Mouse (Mus musculus) kidney, adult 18-20 months (tissue): ENCODE data around the gene Acy3.
A peak's percentile ranks its signal among the peaks of the same experiment; 100 is the strongest.

Experiments
- DNase-seq: peaks from one replicate; pipeline ENCODE4 v3.0.0; 2021

Acy3 gene

GRCm38 (mm10) chr19:3975866-3976265, 10.5 kb upstream of the Acy3 start:
- no peak for DNase-seq

- DNase-seq = peak; percentile 81
These were observed 6.1 kb upstream of the Acy3 start for GRCm38 (mm10) chr19:3980309-3980708.

DNA sequence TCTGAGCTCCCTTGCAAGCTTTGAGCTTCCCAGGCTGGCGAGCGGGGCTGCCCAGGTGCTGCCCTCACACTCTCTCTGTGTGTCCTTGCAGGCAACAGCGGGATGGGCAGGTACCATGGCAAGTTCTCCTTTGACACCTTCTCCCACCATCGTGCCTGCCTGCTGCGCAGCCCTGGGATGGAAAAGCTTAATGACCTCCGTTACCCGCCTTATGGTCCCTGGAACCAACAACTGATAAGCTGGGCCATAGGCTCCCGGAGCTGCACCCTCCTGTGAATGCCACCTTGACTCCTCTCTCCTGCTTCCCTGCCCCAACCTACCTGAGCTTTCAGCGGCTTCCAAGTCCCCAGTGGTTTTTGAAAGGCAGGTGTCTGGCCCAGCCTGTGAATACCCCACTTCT, 5.5 kb upstream of the Acy3 start:
- no peak for DNase-seq

DNA sequence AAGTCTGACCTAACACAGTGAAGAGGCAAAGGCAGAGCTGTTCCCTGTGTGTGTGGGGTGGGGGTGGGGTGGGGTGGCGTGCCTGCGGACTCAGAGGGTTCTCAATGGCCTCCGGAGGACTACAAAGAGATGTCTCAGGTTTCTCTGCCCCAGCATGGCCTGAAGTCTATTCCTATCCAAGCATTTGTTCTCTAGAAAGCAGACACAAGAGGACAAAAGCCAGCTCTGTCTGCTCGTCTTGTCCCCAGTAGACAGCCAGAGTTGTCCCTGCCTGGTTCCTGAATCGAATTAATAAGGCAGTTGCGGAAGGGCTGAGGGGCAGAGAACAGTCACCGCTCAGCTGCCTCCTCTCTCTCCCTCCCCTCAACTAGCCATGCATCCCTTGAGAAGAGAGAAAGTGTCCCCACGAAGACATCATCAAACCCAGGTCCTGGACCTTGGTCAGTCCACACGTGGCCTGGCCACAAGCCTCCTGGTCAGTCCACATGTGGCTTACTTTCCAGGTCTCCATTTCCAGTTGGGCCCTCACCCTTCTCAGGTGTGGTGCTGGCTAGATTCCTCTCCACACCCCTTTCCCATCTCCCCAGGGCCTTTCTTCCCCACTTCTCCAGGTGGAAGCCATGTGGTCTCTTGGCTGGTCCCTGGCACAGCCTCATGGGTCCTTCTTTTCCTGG, 2.7 kb upstream of the Acy3 start:
- peak; percentile 39 for DNase-seq

GRCm38 (mm10) chr19:3985261-3985681, 1.1 kb upstream of the Acy3 start:
- DNase-seq = peak; percentile 84

GRCm38 (mm10) chr19:3988066-3988465, 1.7 kb downstream of the Acy3 start:
- peak; percentile 18 for DNase-seq

DNA sequence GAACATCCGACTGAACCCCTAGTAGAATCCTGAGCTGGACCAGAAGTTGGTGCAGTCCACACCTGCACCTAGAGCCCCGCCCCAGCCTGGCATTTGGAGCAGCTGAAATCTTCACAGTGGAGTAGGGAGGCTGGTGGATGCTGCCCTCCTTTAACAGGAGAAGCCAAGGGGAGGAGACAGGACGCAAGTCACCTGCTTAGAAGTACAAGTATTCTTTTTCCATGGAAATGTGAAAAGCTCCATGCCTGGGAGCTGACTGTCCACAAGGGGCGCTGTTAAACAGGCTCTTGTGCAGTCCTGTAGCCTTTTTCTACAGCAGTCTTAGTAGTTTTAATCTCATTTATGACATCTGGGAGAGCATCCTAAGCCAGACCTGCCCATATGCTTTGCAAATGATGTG, 2.4 kb downstream of the Acy3 start:
- DNase-seq = peak; percentile 14

- peak; percentile 16 for DNase-seq
These were observed 4.4 kb downstream of the Acy3 start for GRCm38 (mm10) chr19:3990804-3991203.

DNA sequence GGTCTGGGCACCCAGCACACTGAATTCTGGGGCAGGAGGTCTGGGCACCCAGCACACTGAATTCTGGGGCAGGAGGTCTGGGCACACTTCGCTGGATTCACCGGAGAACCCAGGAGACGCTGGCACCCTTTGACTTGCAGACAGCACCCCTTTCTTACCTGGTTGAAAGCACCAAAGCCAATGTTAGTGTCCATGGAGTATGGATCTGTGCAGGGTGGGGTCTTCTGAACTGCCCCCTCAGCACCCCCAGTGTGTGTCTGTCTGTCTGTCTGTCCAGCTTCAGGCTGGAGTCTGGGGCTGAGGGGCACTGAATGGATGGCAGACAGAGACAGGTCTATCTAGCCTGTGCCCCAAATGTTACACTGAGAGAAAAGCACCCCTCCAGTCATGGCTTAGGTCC, 5.2 kb downstream of the Acy3 start:
- DNase-seq = peak; percentile 29

DNA sequence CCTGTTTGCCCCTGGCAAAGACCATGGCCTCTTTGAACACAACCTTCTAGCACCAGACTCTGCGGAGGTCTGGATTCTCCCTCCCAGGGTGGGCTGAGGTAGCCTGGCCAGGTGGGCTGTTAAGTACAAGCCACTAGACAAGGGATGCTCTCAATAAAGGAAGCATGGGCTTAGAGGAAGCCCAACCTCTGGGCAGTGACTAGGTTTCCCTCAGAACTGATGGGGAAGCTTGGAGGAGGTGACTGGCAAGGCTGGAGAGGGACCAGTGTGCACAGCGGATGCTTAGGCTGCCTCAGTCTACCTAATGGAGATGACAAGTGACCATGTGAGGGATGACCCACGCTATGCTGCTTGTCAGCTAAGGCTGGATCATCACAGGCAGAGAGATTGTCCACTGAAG, 5.6 kb downstream of the Acy3 start:
- peak; percentile 17 for DNase-seq

DNA sequence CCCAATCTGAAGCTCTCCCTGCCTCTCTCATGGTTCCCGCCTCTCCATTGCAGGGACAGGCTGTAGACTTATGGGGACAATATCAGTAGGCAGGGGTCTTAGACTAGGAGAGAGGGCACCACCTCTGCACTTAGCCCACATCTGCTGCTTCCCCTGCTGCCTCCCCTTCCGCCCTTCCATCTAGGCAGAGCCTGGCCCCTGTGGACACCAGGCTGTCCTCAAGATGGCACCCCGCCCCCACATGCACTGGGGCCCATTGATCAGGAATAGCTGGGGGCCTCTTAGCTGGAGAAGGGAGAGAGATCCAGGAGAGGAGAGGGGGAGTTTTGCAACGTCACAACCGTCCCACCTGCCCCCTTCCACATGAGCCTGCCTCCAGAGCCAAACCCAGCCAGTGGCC, 6.0 kb downstream of the Acy3 start, which contains the start of gene Tbx10:
Gene Tbx10 (plus strand): TSS at position 337 of the 400 bp plus-strand sequence.
- peak; percentile 20 for DNase-seq

DNA sequence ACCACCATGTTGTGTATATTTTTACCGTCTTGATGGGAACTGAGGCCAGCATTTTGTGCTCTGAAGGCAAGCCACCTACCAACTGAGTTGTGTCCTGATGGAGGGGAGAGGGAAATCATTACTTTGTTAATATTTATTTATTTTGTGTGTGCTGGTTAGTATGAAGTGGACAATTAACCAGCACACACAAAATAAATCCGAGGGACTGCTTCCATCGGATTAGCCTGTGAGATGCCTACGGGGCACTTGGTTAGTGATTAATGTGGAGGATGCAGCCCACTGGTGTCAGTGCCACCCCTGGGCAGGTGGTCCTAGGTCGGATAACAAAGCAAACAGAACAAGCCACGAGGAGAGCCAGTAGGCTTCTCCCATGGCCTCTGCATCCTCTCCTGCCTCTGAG, 8.6 kb downstream of the Acy3 start:
- no peak for DNase-seq

- no peak for DNase-seq
These were observed 9.1 kb downstream of the Acy3 start for GRCm38 (mm10) chr19:3995505-3995904.

DNA sequence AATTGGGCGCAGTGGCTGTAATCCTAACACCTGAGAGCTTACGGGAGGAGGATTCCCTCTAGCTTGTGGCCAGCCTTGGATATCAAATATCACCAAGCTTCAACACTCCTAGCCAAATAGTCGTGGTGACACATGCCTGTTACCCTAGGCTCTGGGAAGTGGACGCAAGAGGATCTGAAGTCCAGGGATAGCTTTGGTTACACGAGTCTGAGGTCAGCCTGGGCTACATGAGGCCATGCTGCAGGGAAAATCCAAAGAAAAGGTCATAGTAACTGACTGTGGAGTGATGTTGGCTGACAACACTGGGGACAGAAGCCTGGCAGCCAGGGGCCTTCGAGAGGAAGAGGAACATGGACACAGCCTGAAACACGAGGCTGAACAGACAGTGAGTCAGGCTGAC, 9.7 kb downstream of the Acy3 start:
- DNase-seq = no peak

DNA sequence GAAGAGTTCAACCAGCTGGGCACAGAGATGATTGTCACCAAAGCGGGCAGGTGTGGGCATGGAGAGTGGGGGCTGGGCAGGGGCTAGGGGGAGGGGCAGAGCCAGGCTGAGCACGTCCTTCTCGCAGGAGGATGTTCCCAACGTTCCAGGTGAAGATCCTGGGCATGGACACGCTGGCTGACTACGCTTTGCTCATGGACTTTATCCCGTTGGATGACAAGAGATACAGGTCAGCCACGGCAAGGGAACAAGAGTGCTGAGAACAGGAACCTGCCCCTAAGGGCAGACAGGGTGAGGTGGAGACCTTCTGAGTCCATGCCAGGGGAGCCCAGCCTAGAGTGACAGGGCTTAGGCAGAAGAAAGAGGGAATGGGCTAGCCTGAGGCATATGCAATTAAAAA, 10.4 kb downstream of the Acy3 start:
- DNase-seq = peak; percentile 28

DNA sequence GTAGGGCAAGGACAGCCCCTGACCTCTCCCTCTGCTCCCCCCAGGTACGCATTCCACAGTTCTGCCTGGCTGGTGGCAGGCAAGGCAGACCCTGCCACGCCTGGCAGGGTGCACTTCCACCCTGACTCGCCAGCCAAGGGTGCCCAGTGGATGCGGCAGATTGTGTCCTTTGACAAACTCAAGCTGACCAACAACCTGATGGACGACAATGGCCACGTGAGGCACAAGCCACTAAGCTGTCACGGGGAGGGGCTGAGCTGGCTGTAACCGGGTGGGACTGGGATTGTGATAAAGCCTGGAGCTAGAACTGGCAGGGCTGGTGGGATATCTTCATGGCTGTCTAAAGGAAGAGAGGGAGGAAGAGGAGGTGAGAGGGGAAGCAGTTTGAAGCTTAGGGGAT, 10.9 kb downstream of the Acy3 start:
- peak; percentile 15 for DNase-seq

DNA sequence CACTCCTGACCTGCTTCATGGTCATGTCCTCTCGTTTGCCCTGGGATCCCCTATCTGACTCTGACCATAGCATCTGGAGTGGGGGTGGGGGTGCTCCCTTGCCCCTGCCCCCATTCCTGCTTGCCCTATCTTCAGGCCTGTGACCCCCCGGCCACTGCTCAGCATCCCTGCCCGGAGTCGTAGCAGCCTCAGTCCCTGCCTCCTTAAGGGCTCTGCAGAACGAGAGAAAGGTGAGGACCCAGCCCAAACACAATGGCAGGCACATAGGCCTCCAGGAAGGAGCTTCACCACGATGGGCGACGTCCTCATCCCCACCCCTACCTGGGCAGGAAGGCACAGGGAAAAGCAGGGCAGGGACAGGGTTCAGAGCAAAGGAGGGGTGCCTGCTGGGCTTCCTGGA, 12.0 kb downstream of the Acy3 start:
- no peak for DNase-seq

DNA sequence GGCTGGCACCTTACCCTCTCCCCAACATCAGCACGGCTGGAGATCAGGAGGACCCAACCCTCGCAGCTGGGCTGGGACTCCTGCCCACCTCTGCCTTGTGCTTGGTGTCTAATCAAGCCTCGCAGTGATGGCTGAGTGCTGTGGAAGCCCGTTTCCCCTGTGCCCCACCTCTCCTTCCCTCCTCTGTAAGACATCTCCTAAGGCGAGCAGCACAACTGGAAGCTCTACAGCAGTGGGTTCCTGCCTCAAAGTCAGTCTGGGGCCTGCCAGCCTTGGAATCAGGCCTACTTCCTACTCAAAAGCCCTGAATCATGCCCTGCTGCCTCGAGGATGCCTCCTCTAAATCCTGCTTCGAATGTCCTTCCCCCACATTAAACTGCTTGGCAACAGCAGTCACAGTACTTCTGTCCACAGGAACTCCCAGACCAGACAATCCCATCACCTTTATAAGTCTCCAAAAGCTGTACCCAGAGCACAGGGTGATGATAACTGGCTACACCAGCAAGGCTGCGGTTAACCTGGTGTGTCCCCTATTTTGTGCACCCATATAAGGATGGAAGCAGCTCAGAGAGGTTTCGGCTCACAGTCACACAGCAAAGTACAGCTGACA, 12.9 kb downstream of the Acy3 start:
- peak; percentile 16 for DNase-seq

- DNase-seq = peak; percentile 99
These were observed 13.9 kb downstream of the Acy3 start, which contains the start of the genes Nudt8 and Gm49405 for GRCm38 (mm10) chr19:4000119-4000900. Gene Nudt8, plus strand, starts transcription at chr19:4000580. Gene Gm49405, plus strand, starts transcription at chr19:4000626.

- DNase-seq = no peak
These were observed 14.7 kb downstream of the Acy3 start for GRCm38 (mm10) chr19:4000949-4001525.

DNA sequence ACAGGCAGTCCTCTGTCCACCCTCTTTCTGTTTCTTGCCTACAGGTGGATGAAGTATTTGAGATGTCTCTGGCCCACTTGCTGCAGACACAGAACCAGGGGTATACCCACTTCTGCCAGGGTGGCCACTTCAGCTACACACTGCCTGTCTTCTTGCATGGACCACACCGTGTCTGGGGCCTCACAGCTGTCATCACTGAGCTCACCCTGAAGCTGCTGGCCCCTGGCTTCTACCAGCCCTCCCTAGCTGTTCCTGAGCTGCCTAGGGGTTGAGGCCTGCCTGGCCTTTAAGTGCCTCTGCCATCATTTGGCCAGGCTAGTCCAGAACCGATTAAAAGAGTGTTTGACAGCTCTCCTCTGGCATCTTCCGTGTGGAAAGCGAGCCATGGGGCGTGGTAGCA, 15.4 kb downstream of the Acy3 start:
- DNase-seq = no peak

DNA sequence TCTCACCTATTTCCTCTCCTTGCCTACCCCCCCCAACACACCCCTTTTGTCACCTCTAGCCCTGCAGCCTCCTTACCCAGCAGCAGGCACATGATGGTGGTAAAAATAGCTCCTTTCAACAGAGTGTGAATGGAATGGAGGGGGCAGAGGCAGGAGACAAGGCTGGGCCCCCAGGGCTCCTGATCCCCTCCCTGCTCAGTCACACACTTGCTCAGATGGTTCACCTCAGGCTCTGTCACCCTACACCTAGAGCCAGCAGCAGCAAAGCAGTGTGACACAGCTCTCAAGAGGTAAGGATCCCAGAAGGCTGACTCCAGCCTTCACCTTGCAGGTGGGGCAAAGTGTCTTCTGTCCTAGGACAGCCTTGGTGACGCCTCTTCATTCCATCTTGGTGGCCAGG, 16.7 kb downstream of the Acy3 start, which contains the start of gene Doc2g:
Gene Doc2g (plus strand): TSS at position 202 of the 400 bp plus-strand sequence.
- DNase-seq = no peak

- DNase-seq = no peak
These were observed 17.3 kb downstream of the Acy3 start for GRCm38 (mm10) chr19:4003641-4004040.
